Mouse (Mus musculus) layer of hippocampus, adult 18-20 months (tissue): ENCODE results near the gene Myo16. TPM values are rescaled to one million over a fixed set of nuclear protein-coding genes. Genes with fewer than 3 reads are reported as not detected.

ENCODE experiments used
- DNase-seq, 2 experiments: peaks; one replicate each; pipeline ENCODE4 v3.0.0; 2022; ENCODE audit warnings: low spot score in 2 of 2
- total RNA-seq, 2 experiments: library from RNA; stranded (reverse); gene quantifications; 2 replicates each; pipeline ENCODE4 v1.2.3; 2021

Myo16 gene
- total RNA-seq, 2 experiments from 2014 or later, result 20.0 to 20.1 TPM

GRCm38 (mm10) chr8:10405469-10405868 is 251.8 kb downstream of the Myo16 start:
- DNase-seq, result peak in 1 of 2 experiments; percentile 70

- DNase-seq, result no peak
Measured at GRCm38 (mm10) chr8:10409043-10409442, 255.3 kb downstream of the Myo16 start.

- no peak for DNase-seq
Measured at GRCm38 (mm10) chr8:10411511-10411910, 257.8 kb downstream of the Myo16 start.

GRCm38 (mm10) chr8:10413881-10414280 is 260.2 kb downstream of the Myo16 start:
- no peak for DNase-seq

GRCm38 (mm10) chr8:10414684-10415212 is 261.0 kb downstream of the Myo16 start:
- DNase-seq, result peak; percentile 61 to 86

GRCm38 (mm10) chr8:10415288-10415687 is 261.6 kb downstream of the Myo16 start:
- no peak for DNase-seq

GRCm38 (mm10) chr8:10415885-10416284 is 262.2 kb downstream of the Myo16 start:
- DNase-seq, result no peak

GRCm38 (mm10) chr8:10416806-10417205 is 263.1 kb downstream of the Myo16 start:
- DNase-seq, result no peak

GRCm38 (mm10) chr8:10417281-10417680 is 263.6 kb downstream of the Myo16 start:
- DNase-seq, result no peak

- DNase-seq, result no peak
Measured at GRCm38 (mm10) chr8:10418013-10418412, 264.3 kb downstream of the Myo16 start.

- no peak for DNase-seq
Measured at GRCm38 (mm10) chr8:10418971-10419370, 265.3 kb downstream of the Myo16 start.

GRCm38 (mm10) chr8:10419726-10420125 is 266.0 kb downstream of the Myo16 start:
- no peak for DNase-seq

- no peak for DNase-seq
Measured at GRCm38 (mm10) chr8:10420551-10420950, 266.8 kb downstream of the Myo16 start.

GRCm38 (mm10) chr8:10421516-10422090 is 267.9 kb downstream of the Myo16 start:
- DNase-seq, result no peak

- DNase-seq, result no peak
Measured at GRCm38 (mm10) chr8:10435492-10435891, 281.8 kb downstream of the Myo16 start.

GRCm38 (mm10) chr8:10438772-10439171 is 285.1 kb downstream of the Myo16 start:
- DNase-seq, result peak; percentile 61 to 87

GRCm38 (mm10) chr8:10439595-10440453 is 286.1 kb downstream of the Myo16 start:
- no peak for DNase-seq

- DNase-seq, result no peak
Measured at GRCm38 (mm10) chr8:10442562-10442961, 288.9 kb downstream of the Myo16 start.

- DNase-seq, result no peak
Measured at GRCm38 (mm10) chr8:10445011-10445410, 291.3 kb downstream of the Myo16 start.

GRCm38 (mm10) chr8:10448545-10448944 is 294.8 kb downstream of the Myo16 start:
- no peak for DNase-seq

- no peak for DNase-seq
Measured at GRCm38 (mm10) chr8:10453046-10453445, 299.3 kb downstream of the Myo16 start.

- no peak for DNase-seq
Measured at GRCm38 (mm10) chr8:10458151-10458649, 304.5 kb downstream of the Myo16 start.
